Mouse (Mus musculus): ENCODE data around the gene Ttc7b. TPM values are rescaled to one million over a fixed set of nuclear protein-coding genes. Genes with fewer than 3 reads are reported as not detected.
A peak's percentile ranks its signal among the peaks of the same experiment; 100 is the strongest.

The Ttc7b gene
- polyA plus RNA-seq, 2 experiments, result 7.3 to 28.1 TPM

DNA sequence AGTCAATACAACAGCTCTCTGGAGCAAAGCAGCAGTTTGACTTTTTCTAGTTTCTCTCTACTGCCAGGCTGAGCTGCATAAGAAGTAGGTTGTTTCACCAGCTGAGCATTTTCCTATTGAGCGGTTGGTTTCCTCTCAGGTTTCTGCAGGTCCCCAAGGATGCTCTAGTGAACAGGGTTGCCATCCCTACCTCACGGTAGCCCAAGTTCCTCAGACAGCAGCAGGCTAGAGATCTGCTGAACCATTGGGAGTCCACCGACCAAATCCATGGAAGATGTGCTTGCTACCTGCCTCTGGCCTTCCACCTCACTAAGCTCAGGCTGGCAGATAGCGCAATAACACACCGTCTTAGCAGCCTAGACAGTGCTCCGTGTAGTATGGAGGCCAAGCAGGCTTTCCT lies 95.6 kb downstream of the Ttc7b start:
- WGBS, result 86% methylated on average over 6 of the region's 6 CpGs
- Histone ChIP-seq H3K4me3 (replicated peaks; ENCODE audit: low read length) (no peak overlapping the region), H3K9me3 (ENCODE audit: control insufficient read depth, low read length) (no peaks in the 10 kb centered on the region), H3K4me2 (replicated peaks; ENCODE audit: low read depth, low read length, severe bottlenecking) (no peak overlapping the region), H3K4me1 (ENCODE audit: control insufficient read depth, insufficient read depth, low read length) (peaks cover 4% of the 10 kb centered on the region; the same call in 1 of the 2 replicates), H3K27me3 (ENCODE audit: control insufficient read depth, insufficient read depth, low read length) (no peaks in the 10 kb centered on the region), H3K36me3 (ENCODE audit: control insufficient read depth, insufficient read depth, low read length) (no peaks in the 10 kb centered on the region), H3K9ac (ENCODE audit: low read depth, low read length, severe bottlenecking) (no peak overlapping the region), H3K27ac (replicated peaks; ENCODE audit: low read depth, low read length) (no peak overlapping the region)
- ATAC-seq (ENCODE audit: low FRiP score, low read depth), result no peak
- no peak for TF ChIP-seq POLR2A (IDR thresholded peaks at IDR 0.05; ENCODE audit: borderline replicate concordance, extremely low read depth, insufficient read depth, insufficient read length)
- DNase-seq (ENCODE audit: low spot score), result no peak

DNA sequence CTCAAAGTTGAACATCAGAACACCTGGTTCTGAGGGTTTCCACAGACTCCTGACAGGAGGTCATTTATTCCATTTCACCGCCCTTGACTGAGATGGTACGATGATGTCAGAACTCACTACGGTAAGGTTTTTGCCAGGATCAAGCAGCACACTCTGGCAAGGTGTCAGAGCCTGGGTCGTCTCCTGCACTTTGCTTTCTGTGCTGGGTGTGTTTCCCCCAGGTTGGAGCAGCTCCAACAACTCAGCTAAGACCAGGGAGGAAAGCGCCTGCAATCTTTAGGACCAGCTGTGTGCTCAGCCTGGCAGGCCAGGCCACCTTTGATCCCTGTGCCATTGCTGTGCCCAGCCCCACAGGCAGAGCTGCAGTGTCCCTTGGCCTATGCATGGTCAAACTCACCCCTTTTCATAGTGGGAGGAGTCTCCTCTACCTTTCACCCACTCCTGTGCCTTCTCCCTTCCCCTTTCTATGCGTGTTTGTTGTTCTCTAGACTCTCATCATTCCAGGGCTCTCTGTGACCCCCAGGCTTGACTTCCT lies 98.3 kb downstream of the Ttc7b start:
- peak; percentile 28 for DNase-seq (ENCODE audit: low spot score)
- 70% methylated on average over 6 of the region's 6 CpGs for WGBS
- ATAC-seq (ENCODE audit: low FRiP score, low read depth), result no peak

DNA sequence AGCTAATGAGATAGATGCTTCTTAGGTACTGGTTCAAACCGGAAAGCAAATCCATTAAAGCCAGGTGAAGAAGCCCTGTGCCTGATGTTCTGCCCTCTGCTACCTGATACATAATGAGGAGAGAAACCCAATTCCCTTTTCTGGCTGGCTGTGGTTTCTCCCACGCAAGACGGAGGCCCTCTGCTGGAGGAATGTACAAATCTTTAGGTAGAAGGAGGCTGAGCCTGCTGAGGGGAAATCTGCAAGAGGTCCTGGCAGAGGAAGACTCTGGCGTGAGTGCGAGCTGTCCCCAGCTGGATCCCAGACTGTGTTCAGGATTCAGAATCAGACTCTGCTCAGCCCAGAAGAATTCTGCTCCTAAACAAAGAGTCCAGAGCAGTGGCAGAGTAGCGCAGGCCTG lies 99.1 kb downstream of the Ttc7b start:
- Histone ChIP-seq H3K9me3 (ENCODE audit: control insufficient read depth, low read length) (no peaks in the 10 kb centered on the region), H3K27ac (replicated peaks; ENCODE audit: low read depth, low read length) (no peak overlapping the region), H3K27me3 (ENCODE audit: control insufficient read depth, insufficient read depth, low read length) (no peaks in the 10 kb centered on the region), H3K9ac (ENCODE audit: low read depth, low read length, severe bottlenecking) (no peak overlapping the region), H3K4me1 (ENCODE audit: control insufficient read depth, insufficient read depth, low read length) (peaks cover 4% of the 10 kb centered on the region; the same call in 1 of the 2 replicates), H3K4me2 (replicated peaks; ENCODE audit: low read depth, low read length, severe bottlenecking) (no peak overlapping the region), H3K4me3 (replicated peaks; ENCODE audit: low read length) (no peak overlapping the region), H3K36me3 (ENCODE audit: control insufficient read depth, insufficient read depth, low read length) (no peaks in the 10 kb centered on the region)
- TF ChIP-seq POLR2A (IDR thresholded peaks at IDR 0.05; ENCODE audit: borderline replicate concordance, extremely low read depth, insufficient read depth, insufficient read length), result no peak
- 64% methylated on average over 6 of the region's 6 CpGs for WGBS
- ATAC-seq (ENCODE audit: low FRiP score, low read depth) (no peak), DNase-seq (ENCODE audit: low spot score) (peak; percentile 56)

More for the DNA sequence above, 98.3 kb downstream of the Ttc7b start:
- no peak overlapping the region for H3K9ac ChIP-seq (ENCODE audit: low read depth, low read length, severe bottlenecking)
- no peaks in the 10 kb centered on the region for H3K9me3 ChIP-seq (ENCODE audit: control insufficient read depth, low read length)
- H3K27me3 ChIP-seq (ENCODE audit: control insufficient read depth, insufficient read depth, low read length), result no peaks in the 10 kb centered on the region
- no peak overlapping the region for H3K27ac ChIP-seq (replicated peaks; ENCODE audit: low read depth, low read length)
- no peak overlapping the region for H3K4me2 ChIP-seq (replicated peaks; ENCODE audit: low read depth, low read length, severe bottlenecking)
- peaks cover 4% of the 10 kb centered on the region; the same call in 1 of the 2 replicates for H3K4me1 ChIP-seq (ENCODE audit: control insufficient read depth, insufficient read depth, low read length)
- TF ChIP-seq POLR2A (IDR thresholded peaks at IDR 0.05; ENCODE audit: borderline replicate concordance, extremely low read depth, insufficient read depth, insufficient read length), result no peak
- H3K36me3 ChIP-seq (ENCODE audit: control insufficient read depth, insufficient read depth, low read length), result no peaks in the 10 kb centered on the region
- H3K4me3 ChIP-seq (replicated peaks; ENCODE audit: low read length), result no peak overlapping the region

DNA sequence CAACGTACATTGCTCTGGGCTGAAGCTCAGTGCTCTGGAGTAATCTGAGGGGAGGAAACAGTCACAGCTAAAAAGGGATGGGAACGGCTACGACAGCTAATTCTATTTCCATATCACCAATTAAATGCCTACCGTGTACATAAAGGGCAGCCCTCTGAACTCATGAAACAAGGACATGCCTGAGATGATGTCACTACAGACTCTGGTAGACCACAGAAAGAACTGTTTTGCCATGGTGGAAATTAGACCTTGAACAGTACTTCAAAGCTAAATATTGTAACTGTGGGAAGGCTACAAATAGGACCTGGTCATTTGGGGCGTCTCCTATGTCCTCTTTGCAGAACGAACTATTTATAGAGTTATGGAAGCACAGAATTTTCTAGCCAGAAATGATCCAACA lies 99.7 kb downstream of the Ttc7b start:
- no peaks in the 10 kb centered on the region for H3K27me3 ChIP-seq (ENCODE audit: control insufficient read depth, insufficient read depth, low read length)
- no peaks in the 10 kb centered on the region for H3K9me3 ChIP-seq (ENCODE audit: control insufficient read depth, low read length)
- H3K4me2 ChIP-seq (replicated peaks; ENCODE audit: low read depth, low read length, severe bottlenecking), result no peak overlapping the region
- H3K27ac ChIP-seq (replicated peaks; ENCODE audit: low read depth, low read length), result no peak overlapping the region
- H3K9ac ChIP-seq (ENCODE audit: low read depth, low read length, severe bottlenecking), result no peak overlapping the region
- no peaks in the 10 kb centered on the region for H3K36me3 ChIP-seq (ENCODE audit: control insufficient read depth, insufficient read depth, low read length)
- peaks cover 4% of the 10 kb centered on the region; the same call in 1 of the 2 replicates for H3K4me1 ChIP-seq (ENCODE audit: control insufficient read depth, insufficient read depth, low read length)
- TF ChIP-seq POLR2A (IDR thresholded peaks at IDR 0.05; ENCODE audit: borderline replicate concordance, extremely low read depth, insufficient read depth, insufficient read length), result no peak
- no peak for DNase-seq (ENCODE audit: low spot score)
- H3K4me3 ChIP-seq (replicated peaks; ENCODE audit: low read length), result no peak overlapping the region
- WGBS, result 81% methylated on average over 6 of the region's 6 CpGs
- ATAC-seq (ENCODE audit: low FRiP score, low read depth), result no peak

DNA sequence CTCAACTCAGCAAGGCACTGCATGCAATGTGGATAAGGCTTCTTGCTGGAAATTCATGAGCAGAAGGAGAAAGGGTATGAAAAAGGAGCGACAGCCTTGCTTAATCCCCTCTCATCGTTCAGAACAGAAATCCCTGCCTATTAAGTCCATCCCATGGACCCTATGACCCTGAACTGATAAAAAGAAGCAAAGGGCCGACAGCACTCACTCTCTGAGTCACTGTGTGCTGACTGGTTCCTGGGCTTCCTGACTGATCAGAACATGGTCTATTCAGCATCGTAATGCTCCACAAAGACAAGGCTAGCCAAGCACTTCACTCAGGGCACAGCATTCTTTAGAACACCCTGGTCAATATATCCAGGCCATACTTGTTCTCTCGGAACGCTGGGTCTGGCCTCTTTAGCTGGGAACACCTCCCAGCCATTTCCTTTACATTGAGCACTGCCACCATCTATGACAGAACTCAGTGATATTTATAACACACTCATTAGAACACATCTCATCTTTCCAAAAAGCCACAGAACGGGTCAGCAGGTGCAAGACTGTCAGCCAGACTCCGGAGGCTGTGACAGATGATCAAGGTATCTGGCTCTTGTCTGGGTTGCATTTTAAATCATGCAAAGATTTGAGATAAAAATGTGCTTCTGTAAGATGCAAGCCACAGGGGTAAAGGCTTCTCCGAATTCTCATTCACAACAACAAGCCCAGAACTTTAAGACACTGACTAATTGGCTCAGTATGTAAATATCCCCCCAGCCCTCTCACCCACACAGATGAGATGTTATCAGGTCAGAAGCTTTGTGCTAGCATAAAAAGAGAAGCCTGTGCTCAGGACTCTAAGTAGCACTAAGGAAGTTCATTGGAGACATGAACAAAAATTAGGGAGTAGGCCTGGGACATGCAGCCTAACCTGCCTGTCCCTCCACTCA lies 100.4 kb downstream of the Ttc7b start:
- Histone ChIP-seq H3K36me3 (ENCODE audit: control insufficient read depth, insufficient read depth, low read length) (no peaks in the 10 kb centered on the region), H3K27me3 (ENCODE audit: control insufficient read depth, insufficient read depth, low read length) (no peaks in the 10 kb centered on the region), H3K4me2 (replicated peaks; ENCODE audit: low read depth, low read length, severe bottlenecking) (no peak overlapping the region), H3K27ac (replicated peaks; ENCODE audit: low read depth, low read length) (no peak overlapping the region), H3K9ac (ENCODE audit: low read depth, low read length, severe bottlenecking) (no peak overlapping the region), H3K9me3 (ENCODE audit: control insufficient read depth, low read length) (no peaks in the 10 kb centered on the region), H3K4me3 (replicated peaks; ENCODE audit: low read length) (no peak overlapping the region), H3K4me1 (ENCODE audit: control insufficient read depth, insufficient read depth, low read length) (peaks cover 4% of the 10 kb centered on the region; the same call in 1 of the 2 replicates)
- TF ChIP-seq POLR2A (IDR thresholded peaks at IDR 0.05; ENCODE audit: borderline replicate concordance, extremely low read depth, insufficient read depth, insufficient read length), result no peak
- 76% methylated on average over 9 of the region's 9 CpGs for WGBS
- DNase-seq (ENCODE audit: low spot score) (no peak), ATAC-seq (ENCODE audit: low FRiP score, low read depth) (no peak)

Data from limb, embryonic 14.5 days (tissue).